Mouse (Mus musculus): ENCODE results near the gene Rasgrp2.

The Rasgrp2 gene

GRCm38 (mm10) chr19:6382323-6382924 lies 16.7 kb upstream of the Rasgrp2 start:
- no peak for DNase-seq (ENCODE audit: low spot score)

- no peak for DNase-seq (ENCODE audit: low spot score)
Observed at GRCm38 (mm10) chr19:6383470-6383869, 15.7 kb upstream of the Rasgrp2 start.

GRCm38 (mm10) chr19:6384128-6384527 lies 15.0 kb upstream of the Rasgrp2 start, which contains the start of gene Pygm:
Gene Pygm (plus strand): TSS chr19:6384399.
- peak; percentile 67 for DNase-seq (ENCODE audit: low spot score)

- no peak for DNase-seq (ENCODE audit: low spot score)
Observed at GRCm38 (mm10) chr19:6384954-6385353, 14.2 kb upstream of the Rasgrp2 start.

- no peak for DNase-seq (ENCODE audit: low spot score)
Observed at GRCm38 (mm10) chr19:6385419-6385818, 13.7 kb upstream of the Rasgrp2 start.

GRCm38 (mm10) chr19:6385821-6386220 lies 13.3 kb upstream of the Rasgrp2 start:
- DNase-seq (ENCODE audit: low spot score), result no peak

GRCm38 (mm10) chr19:6386234-6386633 lies 12.9 kb upstream of the Rasgrp2 start:
- no peak for DNase-seq (ENCODE audit: low spot score)

- no peak for DNase-seq (ENCODE audit: low spot score)
Observed at GRCm38 (mm10) chr19:6388006-6388405, 11.1 kb upstream of the Rasgrp2 start.

- DNase-seq (ENCODE audit: low spot score), result peak; percentile 71
Observed at GRCm38 (mm10) chr19:6389803-6390202, 9.3 kb upstream of the Rasgrp2 start.

- no peak for DNase-seq (ENCODE audit: low spot score)
Observed at GRCm38 (mm10) chr19:6390251-6390650, 8.9 kb upstream of the Rasgrp2 start.

GRCm38 (mm10) chr19:6392743-6393393 lies 6.3 kb upstream of the Rasgrp2 start:
- no peak for DNase-seq (ENCODE audit: low spot score)

GRCm38 (mm10) chr19:6393637-6394036 lies 5.5 kb upstream of the Rasgrp2 start:
- DNase-seq (ENCODE audit: low spot score), result no peak

GRCm38 (mm10) chr19:6396237-6396636 lies 2.9 kb upstream of the Rasgrp2 start:
- no peak for DNase-seq (ENCODE audit: low spot score)

- no peak for DNase-seq (ENCODE audit: low spot score)
Observed at GRCm38 (mm10) chr19:6397582-6398249, 1.4 kb upstream of the Rasgrp2 start.

GRCm38 (mm10) chr19:6398447-6399284 lies 474 bp upstream of the Rasgrp2 start:
- peak; percentile 63 for DNase-seq (ENCODE audit: low spot score)

GRCm38 (mm10) chr19:6400096-6401086 lies 1.3 kb downstream of the Rasgrp2 start:
- DNase-seq (ENCODE audit: low spot score), result no peak

- peak; percentile 81 for DNase-seq (ENCODE audit: low spot score)
Observed at GRCm38 (mm10) chr19:6401131-6401815, 2.1 kb downstream of the Rasgrp2 start.

GRCm38 (mm10) chr19:6401951-6402350 lies 2.8 kb downstream of the Rasgrp2 start:
- DNase-seq (ENCODE audit: low spot score), result no peak

- no peak for DNase-seq (ENCODE audit: low spot score)
Observed at GRCm38 (mm10) chr19:6403869-6404268, 4.7 kb downstream of the Rasgrp2 start.

- no peak for DNase-seq (ENCODE audit: low spot score)
Observed at GRCm38 (mm10) chr19:6405433-6405832, 6.3 kb downstream of the Rasgrp2 start.

- DNase-seq (ENCODE audit: low spot score), result no peak
Observed at GRCm38 (mm10) chr19:6407109-6407508, 8.0 kb downstream of the Rasgrp2 start.
